Mouse (Mus musculus): ENCODE measurements around the gene Snx17.

DNA sequence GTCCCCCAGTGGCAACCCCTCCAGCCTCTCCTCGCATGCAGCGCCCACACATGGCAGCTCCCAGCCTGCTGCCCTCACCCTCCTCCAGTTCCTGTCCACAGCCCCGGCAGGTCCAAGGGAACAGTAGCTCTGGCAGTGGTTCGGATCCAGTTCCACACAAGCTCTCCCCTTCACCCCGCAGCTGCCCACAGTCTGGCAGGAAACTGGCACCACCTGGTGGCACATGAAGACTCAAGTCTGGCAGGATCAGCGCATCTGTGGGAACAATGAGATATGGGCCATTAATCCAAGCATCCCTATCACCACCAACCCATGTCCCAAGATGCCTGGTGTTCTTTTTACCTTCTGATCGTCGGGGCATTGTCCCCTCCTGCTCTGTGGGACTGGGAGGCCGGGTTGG lies 6.9 kb downstream of the Snx17 start:
- TF ChIP-seq USF1 (IDR thresholded peaks at IDR 0.05; ENCODE audit: low read depth) (no peak), POLR2A (IDR thresholded peaks at IDR 0.05; ENCODE audit: insufficient read length, low read depth) (no peak)

Data from myocyte (in vitro differentiated cells).